Mouse (Mus musculus) CD8-positive naive resting alpha-beta T cell, adult 2 months (primary cell): Measurements from ENCODE around the gene Fxyd5.

Experiments
- DNase-seq, 2 experiments: peaks; one replicate each; pipeline ENCODE4 v3.0.0; 2022; ENCODE audit warnings: low read depth in 2 of 2, low spot score in 2 of 2

Fxyd5 gene

GRCm38 (mm10) chr7:31042431-31042910, at the start of gene Fxyd5:
TSS of gene Fxyd5 (minus strand) at chr7:31042481.
- no peak for DNase-seq

- peak; percentile 37 to 58 for DNase-seq
Observed at GRCm38 (mm10) chr7:31089721-31090120, 47.4 kb upstream of the Fxyd5 start.

- no peak for DNase-seq
Observed at GRCm38 (mm10) chr7:31088206-31088605, 45.9 kb upstream of the Fxyd5 start.

- DNase-seq, result peak in 1 of 2 experiments; percentile 20
Observed at GRCm38 (mm10) chr7:31087262-31087661, 45.0 kb upstream of the Fxyd5 start.

GRCm38 (mm10) chr7:31086175-31086755, 44.0 kb upstream of the Fxyd5 start:
- DNase-seq, result no peak

GRCm38 (mm10) chr7:31085171-31085570, 42.9 kb upstream of the Fxyd5 start:
- no peak for DNase-seq

- DNase-seq, result no peak
Observed at GRCm38 (mm10) chr7:31084140-31084539, 41.9 kb upstream of the Fxyd5 start.

GRCm38 (mm10) chr7:31082831-31083588, 40.7 kb upstream of the Fxyd5 start:
- no peak for DNase-seq

- no peak for DNase-seq
Observed at GRCm38 (mm10) chr7:31082106-31082505, 39.8 kb upstream of the Fxyd5 start.

GRCm38 (mm10) chr7:31081106-31081505, 38.8 kb upstream of the Fxyd5 start:
- DNase-seq, result no peak

- DNase-seq, result no peak
Observed at GRCm38 (mm10) chr7:31080611-31081010, 38.3 kb upstream of the Fxyd5 start.

- DNase-seq, result no peak
Observed at GRCm38 (mm10) chr7:31079670-31080069, 37.4 kb upstream of the Fxyd5 start.

- DNase-seq, result peak; percentile 32 to 50
Observed at GRCm38 (mm10) chr7:31077885-31078445, 35.7 kb upstream of the Fxyd5 start.

- no peak for DNase-seq
Observed at GRCm38 (mm10) chr7:31077470-31077869, 35.2 kb upstream of the Fxyd5 start.

- no peak for DNase-seq
Observed at GRCm38 (mm10) chr7:31076492-31076891, 34.2 kb upstream of the Fxyd5 start, which contains the start of gene Fxyd3. TSS of gene Fxyd3 (minus strand) at chr7:31076704.

GRCm38 (mm10) chr7:31074713-31075069, 32.4 kb upstream of the Fxyd5 start:
- no peak for DNase-seq

- DNase-seq, result no peak
Observed at GRCm38 (mm10) chr7:31074061-31074712, 31.9 kb upstream of the Fxyd5 start.

- DNase-seq, result no peak
Observed at GRCm38 (mm10) chr7:31073546-31073945, 31.3 kb upstream of the Fxyd5 start.

- no peak for DNase-seq
Observed at GRCm38 (mm10) chr7:31072326-31072725, 30.0 kb upstream of the Fxyd5 start.

- DNase-seq, result no peak
Observed at GRCm38 (mm10) chr7:31070324-31070723, 28.0 kb upstream of the Fxyd5 start.

- no peak for DNase-seq
Observed at GRCm38 (mm10) chr7:31069491-31069890, 27.2 kb upstream of the Fxyd5 start.

GRCm38 (mm10) chr7:31067836-31068235, 25.6 kb upstream of the Fxyd5 start:
- DNase-seq, result no peak
